Mouse (Mus musculus): ENCODE measurements at regions not wholly inside any gene's neighbourhood (a gene's known extent, or its start where the extent isn't known, plus 50 kb on each side); places are given as distances from the start of the nearest gene placed in this dataset.

DNA sequence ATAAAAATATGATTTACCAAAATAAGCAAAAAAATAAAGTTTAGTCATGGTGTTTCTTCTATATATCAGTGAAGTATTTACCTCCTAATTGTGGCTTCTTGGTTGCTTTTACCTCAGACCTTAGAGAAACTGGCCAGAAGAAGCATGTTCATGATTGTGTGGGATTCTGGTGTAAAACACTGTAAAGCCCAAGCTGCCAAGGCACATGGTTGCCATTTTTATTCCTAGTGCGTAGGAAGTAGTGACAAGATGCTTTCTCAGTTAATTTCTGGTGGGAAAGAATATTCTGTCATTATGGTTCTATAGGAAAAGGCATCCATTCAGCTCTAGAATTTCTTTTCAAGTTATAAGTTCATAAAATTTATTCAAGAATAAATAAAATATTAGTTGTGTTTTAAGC, 805.2 kb downstream of the Olfm4 start:
- DNase-seq (ENCODE audit: low spot score in 2 of 2): no peak

DNA sequence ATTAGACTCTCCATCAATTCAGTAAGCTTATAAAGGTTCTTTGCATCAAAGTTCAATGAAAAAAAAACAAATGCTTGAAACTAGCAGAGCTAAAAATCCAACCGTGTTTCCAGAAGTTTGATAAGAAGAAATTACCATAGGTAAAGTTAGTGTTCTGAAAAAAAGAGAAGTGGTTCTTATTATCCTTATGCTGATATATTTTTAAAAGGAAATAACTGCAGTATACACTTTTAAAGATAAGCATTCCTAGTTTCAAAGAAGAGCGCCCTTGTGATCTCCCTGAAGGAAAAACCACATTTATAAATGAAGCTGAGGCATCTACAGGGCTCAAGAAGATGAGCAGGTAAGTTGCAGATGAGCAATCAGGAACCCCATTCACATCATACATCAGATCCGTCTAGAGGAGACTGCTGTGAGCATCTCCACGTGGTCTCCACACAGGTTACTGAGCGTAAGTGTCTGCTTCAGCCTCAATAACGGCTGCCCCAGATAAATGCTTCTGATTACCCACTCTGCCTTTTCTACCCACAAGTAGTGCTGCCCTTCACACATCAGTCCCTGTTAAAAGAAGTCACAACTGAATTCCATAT, 815.6 kb downstream of the Olfm4 start:
- no peak for DNase-seq (ENCODE audit: low spot score in 2 of 2)

DNA sequence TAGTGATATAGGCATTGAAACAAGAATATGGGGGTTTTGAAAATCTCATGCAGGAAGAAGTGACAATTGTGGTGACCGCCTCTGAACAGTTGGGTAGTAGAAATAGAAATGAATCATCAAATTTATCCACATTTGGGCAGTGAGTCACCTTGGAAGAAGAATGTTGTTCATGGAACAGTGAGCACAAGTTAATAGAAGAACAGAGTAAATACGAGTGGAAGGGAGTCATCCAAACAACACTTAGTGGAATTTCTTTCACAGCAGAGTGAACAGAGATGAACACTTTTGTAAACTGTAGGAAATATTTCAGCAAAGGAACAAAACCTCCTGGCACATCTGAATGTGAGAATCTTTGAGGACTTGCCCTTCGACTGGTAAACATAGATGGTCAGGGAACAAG, 846.6 kb downstream of the Olfm4 start:
- no peak for DNase-seq (ENCODE audit: low spot score in 2 of 2)

DNA sequence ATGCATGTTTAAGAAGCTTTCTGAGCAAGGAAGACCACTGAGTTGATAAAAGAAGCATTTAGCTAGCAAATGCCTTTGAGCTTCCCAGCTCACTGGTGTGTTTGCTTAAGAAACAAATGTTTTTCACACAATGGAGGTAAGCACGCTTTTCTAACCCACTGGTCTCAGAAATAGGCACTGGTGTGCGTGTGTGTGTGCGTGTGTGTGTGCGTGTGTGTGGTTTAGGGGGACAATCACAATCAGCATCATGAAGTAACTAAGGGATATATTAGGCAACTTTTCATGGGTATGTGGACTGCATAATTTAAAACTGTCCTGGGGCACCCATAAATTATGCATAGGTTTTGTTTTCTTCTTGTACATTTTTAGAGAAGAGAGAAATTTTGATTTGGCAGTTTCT, 860.7 kb downstream of the Olfm4 start:
- no peak for DNase-seq (ENCODE audit: low spot score in 2 of 2)

DNA sequence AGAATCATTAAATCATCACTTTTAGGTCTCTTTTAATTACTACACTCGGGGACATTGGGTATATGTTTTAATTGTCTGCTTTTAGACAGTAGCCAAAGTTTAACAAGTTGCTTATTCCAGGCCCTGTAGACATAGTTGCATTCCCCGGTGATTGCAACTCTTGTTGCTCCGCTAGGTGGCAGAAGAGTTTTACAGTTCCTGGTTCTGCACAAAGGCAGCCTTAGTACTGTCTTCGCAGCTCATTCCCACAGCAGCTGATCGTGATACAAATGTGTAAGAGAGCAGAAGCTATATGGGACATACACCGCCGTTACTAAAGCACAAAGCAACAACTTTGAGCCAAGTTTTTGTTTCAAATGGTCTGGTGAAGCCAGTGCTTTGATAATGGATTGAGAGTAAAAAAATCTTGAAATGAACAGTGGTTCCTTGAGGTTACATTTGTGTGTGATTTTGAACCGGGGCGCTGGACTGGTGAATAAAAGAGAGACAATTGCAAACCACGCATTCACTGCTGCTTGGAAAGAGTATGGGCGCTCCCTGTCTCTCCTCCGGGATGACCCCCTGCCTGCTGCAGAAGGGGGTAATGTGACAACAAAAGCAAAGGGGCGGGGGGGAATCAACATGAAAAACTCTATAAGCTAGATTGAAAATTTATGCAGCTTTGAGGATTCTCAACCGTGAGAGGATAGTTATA, 861.8 kb downstream of the Olfm4 start:
- DNase-seq (ENCODE audit: low spot score in 2 of 2): peak; percentile 8 to 16

DNA sequence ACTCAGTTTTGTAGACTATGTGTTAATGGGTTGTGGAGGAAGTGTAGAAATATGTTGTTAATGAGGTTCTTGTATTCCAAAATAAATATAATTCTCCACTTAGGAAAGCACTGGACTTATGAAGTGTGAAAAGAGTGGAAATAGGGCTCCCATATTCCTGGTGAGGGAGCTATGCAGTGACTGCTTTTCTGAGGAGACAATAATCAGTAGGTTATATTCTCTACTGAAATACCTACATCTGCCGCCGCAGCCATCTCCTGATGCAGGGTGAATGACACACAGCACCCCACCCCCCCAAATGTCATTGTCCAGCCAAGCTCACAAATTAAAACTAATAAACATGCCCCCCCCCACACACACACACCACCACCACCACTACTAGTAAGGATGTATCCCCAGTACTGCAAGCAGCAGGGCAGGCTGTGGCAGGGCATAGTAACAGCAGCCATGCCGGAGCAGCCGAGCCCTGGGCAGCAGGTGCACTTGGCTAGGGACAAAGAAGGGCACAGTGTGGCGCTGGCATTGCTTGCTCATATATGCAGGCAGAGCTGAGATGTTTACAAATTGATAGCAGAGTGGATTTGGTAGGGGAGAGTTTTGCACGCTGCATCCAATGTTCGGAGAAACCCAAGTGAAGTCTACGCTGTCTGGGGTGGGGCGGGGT, 862.7 kb downstream of the Olfm4 start:
- DNase-seq (ENCODE audit: low spot score in 2 of 2): no peak

Measured in urinary bladder, adult 18-20 months (tissue).